Mouse (Mus musculus) right cerebral cortex, postnatal 25 days (tissue): ENCODE measurements at regions not wholly inside any gene's neighbourhood (a gene's known extent, or its start where the extent isn't known, plus 50 kb on each side); places are given as distances from the start of the nearest gene placed in this dataset.
"Not testable (repeated sequence)": the region's sequence is repeated elsewhere in the genome, so short reads cannot be mapped to it uniquely, and the experiment has no call there.

Experiments
- DNase-seq: peaks from one replicate; pipeline ENCODE4 v3.0.0; 2022

DNA sequence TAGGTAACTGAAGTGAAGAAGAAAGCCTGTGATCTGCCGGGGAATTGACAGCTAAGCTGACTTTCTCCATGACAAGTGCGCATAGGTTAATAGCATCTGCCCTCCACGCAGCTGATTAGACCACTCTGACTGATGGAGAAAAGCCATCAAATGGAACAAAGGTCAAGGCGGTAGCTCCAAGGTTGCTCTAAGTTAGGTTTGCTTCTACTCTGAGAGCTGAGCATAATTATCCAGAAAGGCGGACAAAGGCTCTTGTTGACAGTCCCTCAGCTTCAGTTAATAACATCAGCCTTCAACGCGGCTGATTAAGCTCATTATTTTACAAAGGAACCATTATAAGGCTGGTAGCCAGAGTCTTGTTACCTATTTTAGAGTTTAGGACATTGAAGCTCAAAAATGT lies 54.0 kb upstream of the Enpep start:
- DNase-seq: no peak

DNA sequence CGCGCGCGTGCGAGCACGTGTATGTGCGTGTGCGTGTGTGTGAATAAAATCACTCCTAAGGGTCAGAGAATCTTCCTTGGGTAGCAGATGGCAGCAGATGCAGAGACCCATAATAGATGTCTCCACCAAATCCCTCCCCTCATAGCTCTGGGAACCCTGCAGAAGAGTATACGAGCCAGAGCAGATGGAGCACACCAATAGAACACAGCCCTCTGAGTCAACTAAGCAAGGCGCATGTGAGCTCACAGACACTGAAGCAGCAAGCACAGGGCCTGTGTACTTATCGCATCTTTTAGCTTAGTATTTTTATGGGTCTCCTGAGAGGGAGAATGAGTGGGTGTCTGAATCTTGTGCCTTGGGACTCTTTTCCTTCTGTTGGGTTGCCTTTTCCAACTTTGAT lies 58.0 kb upstream of the Enpep start:
- DNase-seq: no peak

DNA sequence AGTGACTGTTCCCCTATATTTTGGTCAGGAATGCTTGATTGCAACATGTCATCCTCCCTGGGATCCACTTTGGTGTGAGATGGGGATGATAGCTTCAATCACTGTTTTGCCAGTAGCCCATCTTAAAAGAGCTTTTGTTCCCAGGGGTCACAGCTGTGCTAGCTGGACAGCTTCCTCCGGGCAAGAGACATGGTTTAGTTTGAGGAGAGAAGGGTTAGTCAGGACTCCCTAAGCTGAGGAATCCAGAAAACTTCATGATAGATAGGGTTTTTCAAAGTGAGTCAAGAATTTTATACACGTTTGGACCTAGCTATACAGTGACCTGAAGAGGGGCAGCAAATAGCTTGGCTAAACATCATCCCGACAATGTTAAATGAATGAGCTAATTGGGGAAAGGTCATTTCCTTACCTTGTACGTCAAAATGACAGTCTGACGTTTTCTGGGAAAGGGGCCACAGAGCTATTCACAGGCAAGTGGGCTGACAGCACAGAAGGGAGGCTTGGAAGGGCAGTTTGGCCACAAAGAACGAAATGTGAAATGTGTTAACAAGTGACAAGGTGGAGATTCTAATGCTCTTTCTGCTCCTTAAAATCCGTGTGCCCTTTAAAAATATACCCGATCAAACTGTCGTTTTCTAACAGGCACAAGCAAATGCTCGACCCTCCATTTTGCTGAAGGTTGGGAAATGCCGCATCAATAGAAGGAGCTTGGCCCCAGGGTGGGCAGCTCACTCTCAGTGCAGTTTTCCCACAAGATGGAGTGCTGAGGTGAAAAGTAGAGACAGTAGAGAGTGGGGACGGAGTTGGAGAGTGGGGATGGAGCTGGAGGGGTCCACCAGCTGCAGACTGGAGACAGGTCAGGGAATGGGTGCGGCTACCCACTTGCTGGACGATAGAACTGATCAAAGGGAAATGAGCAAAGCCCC lies 59.6 kb upstream of the Enpep start:
- no peak for DNase-seq

DNA sequence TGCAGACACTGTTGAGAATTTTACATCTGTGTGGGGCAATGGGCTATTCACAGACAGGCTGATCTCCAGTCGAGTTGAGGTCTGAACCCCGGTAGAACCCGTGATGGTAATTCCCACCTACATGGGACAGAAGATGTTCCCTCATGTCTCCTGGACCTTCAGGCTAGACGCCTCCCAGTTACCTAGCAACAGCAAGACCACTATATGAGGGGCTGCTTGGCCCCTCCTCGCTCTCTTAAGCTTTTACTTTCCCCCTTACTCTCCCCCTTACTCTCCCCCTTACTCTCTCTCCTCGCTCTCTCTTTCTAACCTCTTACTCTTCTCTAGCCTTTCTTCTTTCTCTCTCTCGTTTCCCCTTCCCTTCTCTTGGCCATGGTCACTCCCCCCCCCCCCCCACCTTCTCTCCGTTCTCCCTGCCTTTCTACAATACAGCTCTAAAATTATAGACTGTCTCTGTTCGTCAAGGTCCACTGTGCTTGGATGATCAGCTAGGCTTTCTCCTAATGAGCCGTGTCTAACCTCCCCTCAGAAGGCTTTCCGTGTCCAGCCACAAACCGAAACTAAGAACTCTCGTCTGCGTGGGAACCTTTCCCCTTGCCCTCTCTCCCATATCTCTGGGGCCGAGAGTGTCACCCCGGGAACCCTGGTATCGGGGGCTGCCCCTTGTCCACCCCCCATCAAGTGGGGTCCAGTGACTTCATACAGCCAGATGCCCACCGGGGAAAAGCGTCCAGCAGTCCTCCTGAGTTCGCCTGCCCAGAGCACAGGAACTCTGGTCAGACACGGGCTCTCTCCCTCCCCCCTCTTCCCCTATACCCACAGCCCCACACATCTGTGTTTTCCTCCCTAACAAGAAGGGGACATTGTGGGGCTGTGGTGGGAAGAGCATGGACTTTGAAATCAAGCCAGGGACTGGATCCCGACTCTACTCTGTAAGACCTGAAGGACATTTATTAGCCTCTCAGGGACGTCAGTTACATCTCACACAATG lies 60.6 kb upstream of the Enpep start:
- no peak for DNase-seq

DNA sequence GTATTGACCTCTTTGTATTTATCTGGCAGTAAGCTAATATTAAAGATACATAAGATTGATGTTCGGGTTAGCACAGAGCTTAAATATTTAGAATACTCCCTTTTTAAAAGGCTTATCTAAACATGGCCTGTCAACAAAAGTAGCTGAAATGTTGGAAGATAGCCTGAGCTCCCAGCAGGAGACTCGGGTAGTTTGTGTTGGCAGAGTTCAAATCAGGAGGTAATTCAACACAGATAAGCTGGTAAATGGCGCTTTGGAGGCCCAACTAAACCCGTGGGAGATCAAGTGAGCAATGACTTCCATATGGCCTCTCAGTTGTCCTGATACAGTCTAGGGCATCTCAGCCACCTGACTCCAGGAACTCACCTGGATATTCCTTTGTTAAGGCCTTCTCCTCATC lies 65.0 kb upstream of the Enpep start:
- DNase-seq: no peak

DNA sequence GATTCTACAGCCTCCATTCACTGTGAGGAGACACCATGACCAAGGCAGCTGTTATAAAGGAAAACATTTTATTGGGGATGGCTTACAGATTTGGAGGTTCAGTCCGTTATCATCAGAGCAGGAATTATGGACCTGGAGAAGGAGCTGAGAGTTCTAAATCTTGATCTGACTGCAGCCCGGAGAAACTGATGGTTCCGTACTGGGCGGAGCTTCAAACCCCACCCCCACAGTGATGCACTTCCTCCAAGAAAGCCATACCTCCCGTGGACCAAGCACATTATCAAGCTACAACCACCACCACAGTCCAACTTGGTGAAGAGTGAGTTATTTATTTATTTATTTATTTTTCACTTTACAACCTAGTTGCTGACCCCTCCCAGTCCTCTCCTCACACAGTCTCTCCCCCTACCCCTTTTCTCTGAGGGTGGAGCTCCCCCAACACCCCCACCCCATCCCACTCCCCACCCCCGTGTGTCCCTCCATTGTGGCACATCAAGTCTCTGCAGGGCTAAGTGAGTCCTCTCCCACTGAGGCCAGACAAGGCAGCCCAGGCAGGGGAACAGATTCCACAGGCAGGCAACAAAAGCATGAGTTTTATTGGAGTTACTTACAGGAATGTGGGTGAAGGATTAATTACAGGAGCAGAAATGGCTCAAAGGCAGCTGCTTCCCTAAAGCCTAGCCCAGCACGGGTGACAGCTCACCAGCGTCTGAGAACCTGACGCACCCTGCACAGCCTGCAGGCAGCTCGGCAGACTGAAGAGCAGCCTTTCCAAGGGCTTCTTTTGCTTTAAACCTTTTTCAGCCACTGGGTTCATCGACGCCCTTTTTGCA lies 67.8 kb upstream of the Enpep start:
- DNase-seq: no peak

DNA sequence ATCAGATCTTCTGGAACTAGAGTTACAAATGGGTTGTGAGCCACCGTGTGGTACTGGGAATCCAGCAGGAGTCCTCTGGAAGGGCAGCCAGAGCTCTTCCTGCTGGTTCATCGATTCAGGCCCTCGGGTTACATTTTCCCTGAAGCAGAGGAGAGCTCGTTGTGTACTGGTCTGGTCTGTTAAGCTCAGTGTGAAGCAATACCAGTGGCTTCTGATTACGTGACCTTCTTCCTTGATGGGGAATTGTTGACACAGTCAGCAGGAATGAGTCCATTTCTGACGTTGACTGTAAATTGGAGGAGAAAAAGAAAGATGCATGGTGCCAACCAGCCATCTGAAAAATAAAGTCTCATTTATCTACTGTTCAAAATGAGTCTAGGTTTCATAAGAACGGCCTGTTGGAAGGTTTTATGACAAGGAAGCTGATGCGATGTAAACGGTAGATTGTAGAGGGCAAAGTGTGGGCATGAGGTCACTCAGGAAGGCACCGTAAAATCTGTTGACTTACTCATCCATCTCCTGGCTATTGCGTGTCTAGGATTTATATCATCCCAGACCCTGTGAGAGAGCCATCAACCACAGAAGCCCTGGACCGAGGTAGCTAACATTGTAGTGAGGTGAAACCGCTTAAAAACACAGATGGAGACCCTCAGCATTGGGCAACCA lies 79.0 kb upstream of the Enpep start:
- no peak for DNase-seq

DNA sequence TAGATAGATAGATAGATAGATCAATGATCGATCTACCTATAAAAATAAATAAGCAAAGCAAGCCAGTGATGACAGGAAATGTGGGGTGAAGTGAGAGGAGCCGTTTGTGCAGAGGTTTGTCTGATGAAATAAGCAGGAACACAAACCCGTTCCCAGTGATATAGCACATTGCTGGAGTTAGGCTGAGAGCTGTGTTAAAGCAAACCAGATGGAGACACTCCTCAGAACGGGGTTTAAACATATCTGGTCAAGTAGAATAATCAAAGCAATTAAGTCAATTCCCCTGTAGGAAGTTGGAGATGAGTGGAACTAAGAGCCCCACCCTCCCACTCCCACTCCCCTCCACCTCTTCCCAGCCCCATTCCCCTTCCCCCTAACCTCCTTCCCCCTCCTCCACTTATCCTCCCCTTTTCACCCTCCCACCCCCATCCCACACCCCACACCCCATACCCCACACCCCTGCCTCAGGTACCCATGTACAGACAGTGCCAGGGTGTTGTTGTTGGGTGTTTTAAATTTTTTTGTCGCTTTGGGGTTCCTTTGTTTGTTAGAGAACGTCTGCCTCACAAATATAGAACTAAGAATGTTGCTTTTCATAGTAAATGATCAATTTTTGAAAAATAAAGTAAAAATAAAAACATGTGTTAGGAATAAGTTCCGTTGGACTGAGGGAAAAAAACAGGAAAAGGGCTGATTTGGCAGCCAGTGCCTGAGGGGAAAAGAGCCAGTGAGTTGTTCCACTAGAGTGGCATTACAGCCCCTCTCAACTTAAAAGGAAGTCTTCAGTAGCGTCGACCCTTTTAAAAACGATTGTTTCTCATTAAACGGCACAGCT lies 79.8 kb upstream of the Enpep start:
- DNase-seq: no peak

DNA sequence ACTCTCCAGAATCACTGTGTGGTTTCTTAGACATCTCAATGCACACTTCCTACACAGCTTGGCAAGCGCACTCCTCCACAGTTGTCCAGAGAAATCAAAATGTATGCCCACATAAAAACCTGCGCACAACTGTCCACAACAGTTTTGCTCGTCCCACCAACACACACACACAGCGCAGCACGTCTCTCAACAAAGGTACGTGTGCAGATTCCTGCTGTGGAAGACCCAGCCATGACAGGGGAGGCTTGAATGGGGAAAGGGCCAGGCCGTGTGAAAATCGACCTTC lies 80.4 kb upstream of the Enpep start:
- peak; percentile 10 for DNase-seq

DNA sequence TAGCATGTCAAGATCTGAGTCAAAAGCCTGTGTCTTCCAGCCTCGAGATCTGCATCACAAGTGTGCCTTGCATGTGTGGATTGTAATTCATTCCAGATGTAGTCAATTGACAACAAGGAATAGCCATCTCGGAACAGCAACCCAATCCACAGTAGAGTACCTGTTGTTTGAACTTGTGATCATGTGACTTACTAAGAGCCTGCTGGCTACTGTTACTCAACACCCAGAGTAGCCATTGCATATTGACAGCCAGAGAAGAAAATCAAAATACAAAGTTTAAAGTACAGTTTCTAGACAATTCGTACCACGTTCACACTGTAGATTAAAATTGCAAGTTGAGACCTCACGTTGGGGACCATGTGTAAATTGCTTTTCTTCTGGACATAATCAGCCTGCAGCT lies 83.1 kb upstream of the Enpep start:
- no peak for DNase-seq

DNA sequence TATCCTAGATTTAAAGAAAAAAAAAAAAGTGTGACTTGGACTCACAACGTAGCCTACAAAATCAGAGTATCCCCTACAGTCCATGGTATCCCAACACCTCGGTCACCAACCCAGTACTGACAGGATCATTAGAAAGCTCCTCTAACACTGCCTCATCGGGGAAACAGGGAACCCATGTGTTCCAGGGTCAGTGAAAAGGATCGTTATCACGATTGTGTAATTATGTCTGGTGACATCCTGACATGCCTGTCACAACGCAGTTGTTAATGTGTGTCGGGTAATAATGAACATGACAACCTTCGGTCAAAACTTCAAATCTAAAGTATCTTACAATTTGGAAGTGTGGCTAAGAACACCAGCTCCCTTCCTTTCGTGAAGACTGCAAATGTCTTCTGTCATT lies 83.8 kb upstream of the Enpep start:
- no peak for DNase-seq

DNA sequence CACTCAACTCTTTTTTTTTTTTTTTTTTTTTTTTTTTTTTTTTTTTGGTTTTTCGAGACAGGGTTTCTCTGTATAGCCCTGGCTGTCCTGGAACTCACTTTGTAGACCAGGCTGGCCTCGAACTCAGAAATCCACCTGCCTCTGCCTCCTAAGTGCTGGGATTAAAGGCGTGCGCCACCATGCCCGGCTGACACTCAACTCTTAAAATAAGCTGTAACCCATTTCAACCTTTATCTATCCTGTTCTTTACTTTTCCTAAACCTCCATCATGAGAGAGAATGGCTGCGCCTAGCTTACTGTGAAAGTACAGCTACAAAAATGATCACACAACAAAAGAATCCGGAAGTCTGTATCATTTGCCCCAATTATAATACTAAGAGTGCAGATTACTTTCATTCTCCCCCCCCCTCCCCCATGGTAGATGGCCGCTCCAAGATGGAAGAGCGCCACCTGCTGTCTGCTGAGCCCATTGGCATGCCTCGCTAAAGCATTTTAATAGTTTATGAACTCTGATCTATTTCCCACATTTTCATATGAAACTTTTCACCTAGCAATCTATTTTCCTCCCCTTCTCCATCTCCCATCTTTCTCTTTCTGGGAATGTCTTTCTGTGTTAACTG lies 89.2 kb upstream of the Enpep start:
- DNase-seq: not testable (repeated sequence)

DNA sequence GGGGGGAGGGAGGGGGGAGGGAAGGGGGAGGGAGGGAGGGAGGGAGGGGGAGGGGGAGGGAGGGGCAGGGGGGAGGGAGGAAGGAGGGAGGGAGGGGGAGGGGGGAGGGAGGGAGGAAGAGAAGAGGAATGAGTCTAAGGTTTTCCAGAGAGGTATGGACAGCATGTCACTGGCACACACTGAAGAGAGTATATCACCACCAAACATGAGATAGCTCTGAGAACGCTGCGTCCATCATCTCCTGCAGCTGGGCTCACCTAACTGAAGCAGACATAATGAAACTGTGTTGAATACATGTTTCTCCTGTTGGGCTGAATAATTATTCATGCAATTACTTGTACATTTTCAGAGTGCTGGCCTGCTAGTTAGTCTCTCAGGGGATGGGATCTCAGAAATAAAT lies 96.2 kb upstream of the Enpep start:
- no peak for DNase-seq

DNA sequence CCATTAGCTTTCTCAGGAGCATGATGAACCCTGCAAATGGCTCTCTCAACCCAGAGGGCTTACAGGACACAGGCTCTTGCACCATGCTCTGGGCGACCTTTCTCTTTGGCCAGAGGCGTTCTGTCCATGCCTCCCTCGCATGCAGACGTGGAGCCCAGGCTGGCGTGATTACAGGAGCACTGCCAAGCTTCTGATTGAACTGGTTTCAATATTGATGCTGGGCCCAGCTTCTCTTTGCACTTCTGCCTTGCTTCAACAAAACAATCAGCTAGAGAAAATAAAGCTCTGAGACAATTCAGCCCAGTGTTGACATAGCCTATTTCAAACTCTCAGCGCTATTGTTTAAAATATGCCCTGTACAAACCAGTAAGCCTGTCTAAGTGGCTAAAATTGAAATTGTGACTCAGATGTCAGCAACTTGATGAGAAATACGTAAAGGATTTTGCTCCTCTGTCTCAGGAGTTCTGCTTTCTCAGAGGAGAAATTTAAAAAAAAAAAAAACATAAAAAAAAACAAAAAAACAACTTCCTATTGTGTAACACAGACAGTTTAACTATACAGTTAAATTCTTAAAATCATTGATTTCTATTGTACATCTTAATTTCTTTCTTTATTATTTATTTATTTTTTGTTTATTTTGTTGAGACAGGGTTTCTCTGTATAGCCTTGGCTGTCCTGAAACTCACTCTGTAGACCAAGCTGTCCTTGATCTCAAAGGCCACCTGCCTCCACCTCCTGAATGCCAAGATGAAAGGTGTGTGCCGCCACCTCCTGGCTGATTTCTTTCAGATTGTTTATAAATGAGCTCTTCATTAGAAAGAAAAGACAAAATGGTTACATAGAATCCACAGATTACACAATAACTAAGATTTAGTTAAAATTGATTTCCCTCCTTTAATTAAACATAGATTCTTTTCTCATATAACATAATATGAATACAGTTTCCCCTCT lies 96.9 kb upstream of the Enpep start:
- no peak for DNase-seq

DNA sequence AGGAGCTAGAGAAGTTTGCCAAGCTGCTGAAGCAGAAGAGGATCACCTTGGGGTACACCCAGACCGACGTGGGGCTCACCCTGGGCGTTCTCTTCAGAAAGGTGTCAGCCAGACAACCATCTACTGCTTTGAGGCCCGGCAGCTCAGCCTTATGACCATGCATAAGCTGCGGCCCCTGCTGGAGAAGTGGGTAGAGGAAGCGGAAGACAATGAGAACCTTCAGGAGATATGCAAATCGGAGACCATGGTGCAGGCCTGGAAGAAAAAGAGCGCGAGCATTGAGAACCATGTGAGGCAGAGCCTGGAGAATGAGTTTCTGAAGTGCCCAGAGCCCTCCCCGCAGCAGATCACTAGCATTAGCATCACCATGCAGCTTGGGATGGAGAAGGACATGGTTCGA lies 98.1 kb upstream of the Elovl6 start:
- DNase-seq: no peak

DNA sequence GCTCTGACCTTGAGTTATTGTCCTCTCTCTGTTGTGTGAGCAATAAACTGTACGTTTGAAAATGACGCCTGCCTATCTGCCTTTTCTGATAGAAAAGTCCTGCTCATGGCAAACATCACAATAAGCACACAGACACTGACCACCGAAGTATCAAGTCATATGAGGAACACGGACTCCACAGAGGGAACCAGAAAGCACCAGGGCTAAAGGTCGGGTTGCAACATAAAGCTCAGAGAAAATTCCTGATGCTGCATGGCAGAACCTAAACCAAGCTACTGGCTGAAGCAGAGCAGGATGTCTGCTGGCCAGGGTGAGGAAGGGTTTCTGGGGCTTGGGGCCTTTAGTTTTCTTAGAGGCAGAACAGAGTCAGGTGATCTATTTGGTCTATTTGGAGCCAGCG lies 94.5 kb upstream of the Elovl6 start:
- no peak for DNase-seq

DNA sequence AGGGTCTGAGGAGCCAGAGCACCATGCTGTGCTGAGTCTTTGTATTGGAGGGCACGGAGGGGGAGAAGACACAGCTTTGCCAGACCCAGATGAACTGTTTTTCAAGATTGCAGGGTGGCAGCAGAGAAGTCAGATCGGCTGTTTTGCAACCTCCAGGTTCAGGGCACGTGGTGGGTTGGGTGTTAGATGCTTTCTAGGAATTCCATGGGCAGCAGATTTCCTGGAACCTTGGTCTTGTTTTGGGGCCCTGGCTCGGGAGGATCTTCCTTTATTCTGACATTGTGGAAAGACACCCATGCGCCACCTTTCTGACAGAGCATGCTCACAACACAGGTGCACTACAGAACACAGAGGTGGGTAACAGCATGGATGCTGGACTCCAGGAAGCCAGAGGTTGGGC lies 89.4 kb upstream of the Elovl6 start:
- no peak for DNase-seq

DNA sequence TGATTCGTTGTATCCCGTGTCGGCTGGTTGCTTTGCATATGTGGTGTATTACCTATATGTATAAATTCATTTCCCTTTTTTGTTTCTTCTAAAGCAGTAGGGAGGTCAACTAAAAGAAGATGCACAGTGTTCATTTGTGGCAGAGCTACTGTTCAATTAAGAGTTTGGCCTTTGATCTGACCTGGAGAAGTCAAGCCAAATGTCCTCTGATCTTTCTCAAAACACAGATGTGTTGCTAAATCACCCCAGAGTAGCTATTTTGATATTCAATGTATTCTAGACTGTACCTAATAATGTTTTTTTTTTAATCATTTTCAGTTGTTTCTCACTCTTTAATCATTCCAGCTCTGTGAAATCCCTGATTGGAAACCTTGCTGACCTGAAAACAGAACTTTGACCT lies 87.9 kb upstream of the Elovl6 start:
- DNase-seq: no peak

DNA sequence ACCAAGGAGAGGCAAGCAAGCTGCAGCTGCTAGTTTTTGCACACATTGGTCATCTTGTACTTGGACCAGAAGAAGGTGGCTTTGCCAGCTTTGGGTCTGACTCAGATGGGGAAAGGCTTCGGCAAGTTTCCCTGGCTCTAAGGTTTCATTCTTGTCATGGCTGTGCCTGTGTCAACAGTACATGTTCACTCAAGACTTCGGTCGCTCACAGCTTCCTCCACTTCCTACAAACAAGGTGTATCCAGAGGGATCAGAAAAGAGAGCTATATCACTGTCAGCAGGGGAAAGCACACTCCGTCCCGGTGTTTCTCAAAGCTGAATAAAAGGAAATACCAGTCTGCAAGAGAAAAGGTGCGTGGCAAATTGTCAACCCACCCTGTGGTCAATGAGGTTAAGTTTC lies 86.2 kb upstream of the Elovl6 start:
- DNase-seq: no peak

DNA sequence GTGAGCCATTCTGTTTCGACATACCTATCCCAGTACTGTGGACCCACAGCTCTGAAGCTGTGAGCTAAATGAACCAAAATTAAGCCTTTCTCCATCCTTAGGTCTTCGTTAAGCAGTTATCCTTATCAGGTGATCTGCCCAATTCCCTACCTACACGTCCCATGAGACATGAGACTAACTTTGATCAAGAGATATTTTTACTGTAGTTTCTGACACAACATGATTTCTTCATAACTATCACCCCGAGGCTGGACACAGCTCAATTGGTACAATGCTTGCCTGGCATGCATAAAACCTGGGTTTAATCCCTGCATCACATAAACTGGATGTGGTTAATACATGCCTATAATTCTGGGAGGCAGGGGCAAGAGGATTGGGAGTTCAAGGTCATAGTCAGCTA lies 82.2 kb upstream of the Elovl6 start:
- DNase-seq: no peak
